Mouse (Mus musculus) CH12F3 (cell line): ENCODE results near the gene Hck.

Source experiments
- in situ Hi-C: fragments of 300-500 bp; cut with MboI; formaldehyde crosslinking; loops from 2 replicates; pipeline ENCODE4 v1.14.3; 2020; ENCODE audit warnings: low sequenced_read_pairs

Hck gene

DNA sequence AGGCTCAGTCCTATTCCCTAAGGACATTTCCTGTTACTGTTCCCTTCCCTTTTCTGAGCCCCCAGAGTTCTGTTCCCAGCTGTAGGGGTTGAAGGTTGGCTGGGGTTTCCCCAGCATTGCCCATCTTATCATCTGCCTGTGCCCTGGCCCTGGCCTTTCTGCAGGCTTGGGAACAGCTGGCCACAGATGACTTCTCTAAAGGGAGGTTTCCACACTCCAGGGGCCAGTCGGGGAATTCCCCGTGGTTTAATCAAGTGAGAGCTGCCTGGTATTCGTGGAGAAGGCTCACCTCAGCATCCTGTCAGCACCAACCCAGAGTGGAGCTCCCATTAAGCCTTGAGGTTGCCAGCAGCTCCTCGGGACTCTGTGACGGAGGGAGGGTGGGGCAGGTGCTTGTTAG lies 90.2 kb downstream of the Hck start:
- in situ Hi-C loops, result no loop called here

DNA sequence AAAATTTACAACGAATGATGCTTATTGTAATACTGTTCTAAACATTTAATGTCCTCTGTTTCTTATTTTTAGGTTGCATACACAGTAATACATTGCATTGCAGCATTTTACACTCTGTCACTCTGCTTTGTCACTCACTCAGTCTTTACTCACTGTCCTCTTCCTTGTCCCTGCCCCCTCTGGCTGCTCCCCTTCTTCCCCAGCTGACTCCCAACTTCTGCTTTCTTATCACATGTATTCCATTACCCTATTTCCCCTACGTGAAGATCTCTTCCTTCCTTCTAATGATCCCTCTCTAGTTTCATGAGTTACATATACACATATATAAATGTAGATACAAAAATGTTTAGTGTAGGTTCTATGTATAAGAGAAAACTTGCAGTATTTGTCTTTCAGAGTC lies 90.8 kb downstream of the Hck start:
- in situ Hi-C loops, result no loop called here
